Mouse (Mus musculus) layer of hippocampus, adult 2 months (tissue): ENCODE measurements around the gene Syp. TPM values are rescaled to one million over a fixed set of nuclear protein-coding genes. Genes with fewer than 3 reads are reported as not detected.

Experiments used
- DNase-seq, 2 experiments: peaks; one replicate each; pipeline ENCODE4 v3.0.0; 2022; ENCODE audit warnings: low spot score in 2 of 2
- H3K27ac ChIP-seq: fragments of 200-600 bp; 2 replicates; pipeline ENCODE4 v1.8.1; 2022
- H3K4me3 ChIP-seq: fragments of 200-600 bp; 2 replicates; pipeline ENCODE4 v1.8.1; 2022; ENCODE audit warnings: mild to moderate bottlenecking
- CTCF ChIP-seq: fragments of 200-600 bp; conservative IDR thresholded peaks from 2 replicates; pipeline ENCODE4 v1.8.1; 2022; ENCODE audit warnings: antibody characterized with exemption, mild to moderate bottlenecking, moderate library complexity
- total RNA-seq, 2 experiments: library from RNA; stranded (reverse); gene quantifications; 2 replicates each; pipeline ENCODE4 v1.2.3; 2021

Syp gene
- total RNA-seq, 2 experiments from 2014 or later: 1,738 to 1,877 TPM

- H3K27ac ChIP-seq: 0 out of 2 replicates have a peak overlapping the region, but pooled peaks have one; percentile 48
- peak in 1 of 2 experiments; percentile 17 for DNase-seq
- H3K4me3 ChIP-seq: peak overlapping the region; percentile 50
- TF ChIP-seq CTCF: no peak
Measured at GRCm38 (mm10) chrX:7670390-7670881, 32.2 kb downstream of the Syp start.

- Histone ChIP-seq H3K27ac (peak within 1 kb of the TSS; percentile 48; the same call in 1 of the 2 replicates), H3K4me3 (peak within 1 kb of the TSS; percentile 50)
- DNase-seq: peak in 1 of 2 experiments; percentile 11
- no peak for TF ChIP-seq CTCF
Measured at GRCm38 (mm10) chrX:7670921-7671623, 32.8 kb downstream of the Syp start, which contains the start of gene Plp2. TSS of gene Plp2 (minus strand) at chrX:7671390.

DNA sequence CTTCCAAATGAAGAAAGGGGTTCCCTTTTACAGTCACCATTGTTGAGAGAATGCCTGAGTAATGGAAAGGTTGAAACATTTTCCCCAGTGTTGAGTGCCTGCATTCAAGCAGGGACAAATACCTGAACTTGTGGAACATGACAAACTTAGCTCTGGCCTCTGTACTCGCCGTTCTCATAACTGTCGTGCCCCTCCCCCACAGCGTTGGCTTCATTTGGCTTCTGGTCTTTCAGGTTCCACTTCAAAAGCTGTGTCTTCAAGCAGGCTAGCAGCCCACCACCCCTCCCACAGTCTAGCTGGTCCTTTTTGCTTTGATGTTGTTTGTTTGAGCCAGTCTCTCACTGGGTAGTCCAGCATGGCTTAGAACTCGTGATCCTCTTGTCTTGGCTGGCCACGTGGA lies 34.5 kb downstream of the Syp start:
- no peak for DNase-seq
- no peak overlapping the region for H3K27ac ChIP-seq
- no peak for TF ChIP-seq CTCF
- H3K4me3 ChIP-seq: no peak overlapping the region

- TF ChIP-seq CTCF: no peak
- Histone ChIP-seq H3K4me3 (no peak overlapping the region), H3K27ac (no peak overlapping the region)
- no peak for DNase-seq
Measured at GRCm38 (mm10) chrX:7673578-7674281, 35.5 kb downstream of the Syp start.

GRCm38 (mm10) chrX:7674284-7675000 lies 36.2 kb downstream of the Syp start:
- Histone ChIP-seq H3K27ac (no peak overlapping the region), H3K4me3 (peak overlapping the region; percentile 40)
- no peak for TF ChIP-seq CTCF
- DNase-seq: no peak

DNA sequence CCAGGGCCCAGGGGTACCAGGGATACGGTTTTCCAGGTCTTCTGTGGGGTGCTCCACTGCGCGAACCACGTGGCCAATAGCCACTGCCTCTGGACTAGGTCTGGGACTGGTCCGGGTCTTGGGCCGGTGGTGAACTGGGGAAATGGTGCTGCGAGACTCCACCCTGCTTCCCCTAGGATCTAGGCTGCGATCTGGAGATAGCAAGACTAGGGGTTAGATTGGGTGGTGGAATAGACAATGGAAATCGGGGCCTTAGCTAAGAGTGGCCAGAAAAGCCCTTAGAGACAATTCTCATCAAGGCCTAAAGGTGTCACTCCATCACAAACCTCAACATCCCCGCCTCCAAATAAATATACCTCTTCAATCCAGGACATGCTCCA lies 36.7 kb downstream of the Syp start:
- DNase-seq: no peak
- H3K4me3 ChIP-seq: peak overlapping the region; percentile 40; the same call in 1 of the 2 replicates
- H3K27ac ChIP-seq: no peak overlapping the region
- TF ChIP-seq CTCF: no peak; the same call in 1 of the 2 replicates

GRCm38 (mm10) chrX:7678986-7679385 lies 40.7 kb downstream of the Syp start:
- Histone ChIP-seq H3K4me3 (no peak overlapping the region), H3K27ac (no peak overlapping the region)
- TF ChIP-seq CTCF: peak; percentile 59
- DNase-seq: no peak

DNA sequence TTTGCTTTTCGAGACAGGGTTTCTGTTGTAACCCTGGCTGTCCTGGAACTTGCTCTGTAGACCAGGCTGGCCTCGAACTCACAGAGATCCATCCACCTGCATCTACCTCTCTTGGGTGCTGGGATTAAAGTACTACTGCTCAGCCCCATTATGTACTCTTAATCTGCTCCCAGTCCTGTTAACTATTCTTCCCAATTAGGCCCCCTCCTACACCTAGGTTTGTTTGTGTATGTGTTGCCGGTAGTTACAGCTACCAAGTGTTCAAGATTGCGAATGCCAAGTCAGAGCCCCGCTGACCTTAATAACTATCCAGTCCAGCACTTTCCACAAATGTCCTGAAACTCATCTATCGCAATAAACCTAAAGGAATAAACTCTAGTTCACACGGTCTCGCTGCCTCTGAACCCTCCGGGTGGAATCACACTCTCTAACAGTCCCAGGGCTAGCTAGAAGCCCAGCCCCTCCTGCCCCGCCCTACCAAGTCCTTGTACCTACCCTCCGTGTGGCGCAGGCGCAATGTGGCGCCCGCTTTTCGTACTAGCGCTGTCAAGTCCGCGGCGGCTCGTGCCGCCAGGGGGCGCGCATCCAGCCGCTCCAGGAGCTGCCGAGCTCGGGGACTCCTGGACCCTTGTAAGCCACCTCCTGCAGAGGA lies 41.3 kb downstream of the Syp start:
- Histone ChIP-seq H3K4me3 (peak overlapping the region; percentile 44), H3K27ac (no peak overlapping the region)
- peak; percentile 82 to 85 for DNase-seq
- peak; percentile 94 for TF ChIP-seq CTCF

DNA sequence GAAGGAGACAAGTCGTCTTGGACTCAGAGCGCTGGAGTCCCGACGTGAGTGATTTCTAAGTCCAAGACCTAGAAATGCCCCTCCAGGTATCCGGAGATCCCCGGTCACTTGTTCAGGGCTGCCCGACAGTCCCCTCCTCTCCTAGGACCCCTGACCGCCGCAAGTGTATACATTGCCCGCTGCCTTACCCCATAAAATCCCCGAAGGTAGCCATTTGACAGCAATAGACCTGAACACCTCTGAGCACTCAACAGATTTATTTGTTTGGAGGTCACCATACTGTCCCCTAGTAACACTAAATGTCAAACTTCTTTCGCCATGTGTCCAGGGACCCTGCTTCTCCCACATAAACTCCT lies 41.8 kb downstream of the Syp start:
- no peak for TF ChIP-seq CTCF
- Histone ChIP-seq H3K27ac (no peak overlapping the region), H3K4me3 (peak overlapping the region; percentile 44)
- DNase-seq: no peak

DNA sequence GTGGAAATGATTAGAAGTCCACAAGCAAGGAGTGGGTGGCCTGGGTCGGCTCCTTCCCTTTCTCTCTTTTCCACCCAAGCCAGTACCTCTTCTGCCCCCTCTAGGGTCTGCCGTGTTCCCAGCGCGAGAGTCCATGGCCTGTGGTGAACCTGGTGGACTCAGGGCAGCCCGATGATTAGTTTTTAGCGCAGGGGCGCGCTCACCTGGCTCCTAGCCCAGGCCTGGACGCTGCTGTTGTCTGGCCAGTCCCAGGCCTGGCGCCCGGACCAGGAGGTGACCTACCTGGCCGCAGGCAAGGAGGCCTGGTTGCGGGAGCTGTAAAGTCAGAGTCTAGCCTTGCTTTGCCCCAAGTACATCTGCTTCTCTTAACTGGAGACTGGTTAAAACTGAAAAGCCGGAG lies 42.6 kb downstream of the Syp start, which contains the start of gene Magix:
Gene Magix (minus strand): TSS at position 388 of the 400 bp plus-strand sequence.
- peak within 1 kb of the TSS; percentile 44 for H3K4me3 ChIP-seq
- no peak for DNase-seq
- H3K27ac ChIP-seq: no peak within 1 kb of the TSS
- TF ChIP-seq CTCF: no peak

DNA sequence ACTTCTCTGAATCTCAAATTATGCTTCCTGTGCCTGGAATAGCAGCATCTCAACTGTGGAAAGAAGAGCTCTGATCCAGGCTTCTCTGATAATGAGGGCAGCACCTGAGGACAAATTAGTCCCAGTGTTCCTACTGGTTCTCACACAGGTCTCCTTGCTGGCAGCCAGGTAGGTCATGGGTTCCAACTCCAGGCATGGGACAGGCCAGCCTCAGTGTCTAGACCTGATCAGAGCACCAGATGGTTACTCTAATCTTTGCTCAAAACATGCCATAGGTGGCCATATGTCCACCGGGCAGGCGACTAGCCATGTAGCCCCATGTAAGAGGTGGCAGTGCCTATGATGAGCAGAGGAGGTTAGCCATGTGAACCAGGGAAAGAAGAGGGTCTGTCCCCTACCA lies 50.0 kb downstream of the Syp start:
- no peak overlapping the region for H3K4me3 ChIP-seq
- DNase-seq: no peak
- no peak for TF ChIP-seq CTCF

GRCm38 (mm10) chrX:7690486-7690885 lies 52.2 kb downstream of the Syp start:
- DNase-seq: no peak

More for the DNA sequence above, 50.0 kb downstream of the Syp start:
- H3K27ac ChIP-seq: no peak overlapping the region

More at GRCm38 (mm10) chrX:7690486-7690885, 52.2 kb downstream of the Syp start:
- TF ChIP-seq CTCF: no peak
- no peak overlapping the region for H3K4me3 ChIP-seq
- H3K27ac ChIP-seq: no peak overlapping the region
